16 mouse cellular contexts compared by ENCODE assay signal in genomic region chr15:29255152-29255551, GRCm38 (mm10).
A peak's percentile ranks its signal among the peaks of the same experiment; 100 is the strongest.
DNase-seq lines count a peak whose midpoint lies in the region; ATAC-seq lines count a peak whose summit lies in the region.
"Had no signal": no experiment of that assay in that cellular context is flagged by ENCODE, and none has a peak within 500 bp of the region (broad histone marks: within the 10 kb centered on the region; RNA-seq: fewer than 3 reads in every experiment).

No protein-coding gene starts in this region.

- H3K27me3 ChIP-seq in forebrain, embryonic 13.5 days: no peaks in the 10 kb centered on the region
- H3K27me3 ChIP-seq: hindbrain, embryonic 15.5 days; megakaryocyte, embryonic 14.5 days had no signal

- H3K27ac ChIP-seq in forebrain, embryonic 13.5 days: no peak overlapping the region
- H3K27ac ChIP-seq: forebrain, embryonic 10.5 days; hindbrain, embryonic 15.5 days had no signal

- DNase-seq in cerebellum, adult 9-10 months: peak; percentile 46
- no peak for DNase-seq in cerebellum, adult 11-12 months
- peak; percentile 31 to 40 for DNase-seq in heart, postnatal 10 days
- no peak for DNase-seq in heart, adult 11 months
- DNase-seq in NIH3T3 (ENCODE audit: low read depth): peak; percentile 1
- peak; percentile 5 to 21 for DNase-seq in left cerebral cortex, postnatal 14 days (ENCODE audit: low spot score in 2 of 2)
- DNase-seq in c-Kit-positive CD71-positive TER-119-positive erythroid progenitor cells, embryonic 14.5 days (ENCODE audit: low spot score): no peak
- DNase-seq: kidney, postnatal 10 days had no signal

- intact Hi-C loops in heart, postnatal 10 days (cut with DNase I): no loop called here
- intact Hi-C loops in left cerebral cortex, postnatal 14 days (cut with DNase I): no loop called here

- WGBS in forebrain, embryonic 13.5 days: 83% methylated on average over 3 of the region's 3 CpGs

- H3K9ac ChIP-seq in forebrain, embryonic 13.5 days: no peak overlapping the region
- H3K9ac ChIP-seq: hindbrain, embryonic 15.5 days had no signal

- H3K4me3 ChIP-seq in forebrain, embryonic 13.5 days: no peak overlapping the region
- H3K4me3 ChIP-seq: forebrain, embryonic 10.5 days; hindbrain, embryonic 15.5 days; megakaryocyte, embryonic 14.5 days had no signal

- ATAC-seq in forebrain, embryonic 13.5 days: no peak
- ATAC-seq: intestine, postnatal 0 days; lung, postnatal 0 days had no signal

- H3K9me3 ChIP-seq in forebrain, embryonic 13.5 days (replicated peaks): no peaks in the 10 kb centered on the region
- H3K9me3 ChIP-seq: forebrain, embryonic 10.5 days; hindbrain, embryonic 15.5 days; megakaryocyte, embryonic 14.5 days had no signal

- H3K4me1 ChIP-seq in forebrain, embryonic 13.5 days: no peaks in the 10 kb centered on the region
- H3K4me1 ChIP-seq: hindbrain, embryonic 15.5 days; megakaryocyte, embryonic 14.5 days had no signal

- no peaks in the 10 kb centered on the region for H3K36me3 ChIP-seq in forebrain, embryonic 13.5 days (ENCODE audit: poor library complexity, severe bottlenecking)
- H3K36me3 ChIP-seq: forebrain, embryonic 10.5 days; hindbrain, embryonic 15.5 days had no signal

- no peak overlapping the region for H3K4me2 ChIP-seq in forebrain, embryonic 13.5 days
- H3K4me2 ChIP-seq: heart, embryonic 11.5 days; hindbrain, embryonic 15.5 days; liver, embryonic 11.5 days had no signal

Comparison
In these comparisons a context has a peak if more than half of its experiments do, and no peak if none do; other contexts are left out.
1. DNase-seq: peak in cerebellum, adult 9-10 months (single experiment), heart, postnatal 10 days (2 of 2), NIH3T3 (single experiment) and left cerebral cortex, postnatal 14 days (2 of 2); none in cerebellum, adult 11-12 months (single experiment), heart, adult 11 months (single experiment) and c-Kit-positive CD71-positive TER-119-positive erythroid progenitor cells, embryonic 14.5 days (single experiment).